Mouse (Mus musculus) limb, embryonic 12.5 days (tissue): Measurements from ENCODE around the gene Mical3. TPM values are rescaled to one million over a fixed set of nuclear protein-coding genes. Genes with fewer than 3 reads are reported as not detected.
A peak's percentile ranks its signal among the peaks of the same experiment; 100 is the strongest.

Experiments used
- ATAC-seq: fragments of 200-750 bp; cut with Nextera tagmentation; 2 replicates; pipeline ENCODE4 v1.8.0; 2017; ENCODE audit warnings: low read depth, moderate TSS enrichment; ENCODE audit not compliant: insufficient number of reproducible peaks, insufficient read depth, low FRiP score, low TSS enrichment
- H3K27ac ChIP-seq: fragments of 300-500 bp; sonication (generic); 2 replicates; pipeline ENCODE4 v1.5.1; 2016; ENCODE audit warnings: mild to moderate bottlenecking, moderate library complexity
- H3K27me3 ChIP-seq: fragments of 300-500 bp; sonication (generic); 2 replicates; pipeline ENCODE4 v1.6.1; 2016; ENCODE audit warnings: mild to moderate bottlenecking, moderate library complexity
- H3K36me3 ChIP-seq: fragments of 300-500 bp; sonication (generic); 2 replicates; pipeline ENCODE4 v1.6.1; 2016; ENCODE audit warnings: mild to moderate bottlenecking, moderate library complexity
- H3K4me1 ChIP-seq: fragments of 300-500 bp; sonication (generic); replicated peaks from 2 replicates; pipeline ENCODE4 v1.6.1; 2016
- H3K4me2 ChIP-seq: fragments of 300-500 bp; sonication (generic); 2 replicates; pipeline ENCODE4 v1.6.1; 2016; ENCODE audit warnings: mild to moderate bottlenecking, moderate library complexity
- H3K4me3 ChIP-seq: fragments of 300-500 bp; sonication (generic); replicated peaks from 2 replicates; pipeline ENCODE4 v1.5.1; 2016; ENCODE audit warnings: mild to moderate bottlenecking
- H3K9ac ChIP-seq: fragments of 300-500 bp; sonication (generic); replicated peaks from 2 replicates; pipeline ENCODE4 v1.6.1; 2016; ENCODE audit warnings: mild to moderate bottlenecking, moderate library complexity
- H3K9me3 ChIP-seq: fragments of 300-500 bp; sonication (generic); 2 replicates; pipeline ENCODE4 v1.6.1; 2016; ENCODE audit warnings: mild to moderate bottlenecking, moderate library complexity
- WGBS: fragments of 180-500 bp; shearing (Covaris S2); methylation state at CpG from one replicate; pipeline ENCODE4 v1.1.7; 2016; 5-methylcytosine and 5-hydroxymethylcytosine counted together
- polyA plus RNA-seq: library from polyadenylated mRNA; unstranded; fragments of >200 nt; fragmentation: Nextera tagmentation; extraction: Ambion mirVana; gene quantifications from 2 replicates; pipeline ENCODE4 v1.2.1, GENCODE M21; 2016

The Mical3 gene
- polyA plus RNA-seq, 1 experiment from 2014 or later, result 10.8 TPM

GRCm38 (mm10) chr6:121098511-121099227 lies 32.1 kb downstream of the Mical3 start:
- H3K27ac ChIP-seq, result no peak overlapping the region
- no peaks in the 10 kb centered on the region for H3K27me3 ChIP-seq
- no peak overlapping the region for H3K9ac ChIP-seq
- H3K9me3 ChIP-seq, result no peaks in the 10 kb centered on the region
- no peak overlapping the region for H3K4me3 ChIP-seq
- 83% methylated on average over 9 of the region's 9 CpGs for WGBS
- ATAC-seq, result no peak
- no peak overlapping the region for H3K4me2 ChIP-seq
- H3K4me1 ChIP-seq, result no peaks in the 10 kb centered on the region
- H3K36me3 ChIP-seq, result peaks cover 8% of the 10 kb centered on the region; the same call in 1 of the 2 replicates

- Histone ChIP-seq H3K9me3 (no peaks in the 10 kb centered on the region), H3K27ac (no peak overlapping the region)
- no peak for ATAC-seq
These were observed 32.7 kb downstream of the Mical3 start for GRCm38 (mm10) chr6:121098109-121098508.

GRCm38 (mm10) chr6:121096862-121097261 lies 33.9 kb downstream of the Mical3 start:
- ATAC-seq, result no peak
- H3K27me3 ChIP-seq, result no peaks in the 10 kb centered on the region
- H3K27ac ChIP-seq, result no peak overlapping the region
- no peaks in the 10 kb centered on the region for H3K4me1 ChIP-seq
- no peak overlapping the region for H3K4me2 ChIP-seq
- no peaks in the 10 kb centered on the region for H3K9me3 ChIP-seq
- no peaks in the 10 kb centered on the region for H3K36me3 ChIP-seq
- no peak overlapping the region for H3K4me3 ChIP-seq
- H3K9ac ChIP-seq, result no peak overlapping the region
- 85% methylated on average over 8 of the region's 8 CpGs for WGBS

More at GRCm38 (mm10) chr6:121098109-121098508, 32.7 kb downstream of the Mical3 start:
- Histone ChIP-seq H3K4me3 (no peak overlapping the region), H3K36me3 (peaks cover 5% of the 10 kb centered on the region; the same call in 1 of the 2 replicates), H3K9ac (no peak overlapping the region), H3K27me3 (no peaks in the 10 kb centered on the region), H3K4me1 (no peaks in the 10 kb centered on the region), H3K4me2 (no peak overlapping the region)
- WGBS, result 88% methylated on average over 9 of the region's 9 CpGs

DNA sequence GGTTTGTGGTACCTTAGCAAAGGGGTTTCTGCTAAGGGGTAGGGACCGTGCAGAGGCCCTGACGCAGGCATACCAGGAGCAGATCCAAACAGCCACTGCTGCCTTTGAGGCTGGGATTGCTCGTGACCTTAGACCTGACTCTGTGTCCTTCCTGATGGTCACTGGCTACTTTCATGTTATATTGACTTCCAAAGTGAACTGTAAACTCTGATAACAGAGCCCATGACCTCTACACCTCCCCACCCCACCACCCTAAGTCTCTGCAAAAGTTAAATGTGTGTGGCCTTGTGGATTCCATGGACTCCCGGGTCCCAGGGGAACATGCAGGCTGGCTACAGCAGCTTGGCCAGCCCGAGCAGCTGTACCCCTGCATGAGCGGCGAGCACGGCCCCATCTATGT lies 34.4 kb downstream of the Mical3 start:
- H3K36me3 ChIP-seq, result no peaks in the 10 kb centered on the region
- H3K4me1 ChIP-seq, result no peaks in the 10 kb centered on the region
- no peak overlapping the region for H3K4me3 ChIP-seq
- no peak overlapping the region for H3K4me2 ChIP-seq
- no peaks in the 10 kb centered on the region for H3K27me3 ChIP-seq
- H3K9ac ChIP-seq, result no peak overlapping the region
- no peaks in the 10 kb centered on the region for H3K9me3 ChIP-seq
- no peak overlapping the region for H3K27ac ChIP-seq
- ATAC-seq, result no peak
- 80% methylated on average over 8 of the region's 8 CpGs for WGBS

DNA sequence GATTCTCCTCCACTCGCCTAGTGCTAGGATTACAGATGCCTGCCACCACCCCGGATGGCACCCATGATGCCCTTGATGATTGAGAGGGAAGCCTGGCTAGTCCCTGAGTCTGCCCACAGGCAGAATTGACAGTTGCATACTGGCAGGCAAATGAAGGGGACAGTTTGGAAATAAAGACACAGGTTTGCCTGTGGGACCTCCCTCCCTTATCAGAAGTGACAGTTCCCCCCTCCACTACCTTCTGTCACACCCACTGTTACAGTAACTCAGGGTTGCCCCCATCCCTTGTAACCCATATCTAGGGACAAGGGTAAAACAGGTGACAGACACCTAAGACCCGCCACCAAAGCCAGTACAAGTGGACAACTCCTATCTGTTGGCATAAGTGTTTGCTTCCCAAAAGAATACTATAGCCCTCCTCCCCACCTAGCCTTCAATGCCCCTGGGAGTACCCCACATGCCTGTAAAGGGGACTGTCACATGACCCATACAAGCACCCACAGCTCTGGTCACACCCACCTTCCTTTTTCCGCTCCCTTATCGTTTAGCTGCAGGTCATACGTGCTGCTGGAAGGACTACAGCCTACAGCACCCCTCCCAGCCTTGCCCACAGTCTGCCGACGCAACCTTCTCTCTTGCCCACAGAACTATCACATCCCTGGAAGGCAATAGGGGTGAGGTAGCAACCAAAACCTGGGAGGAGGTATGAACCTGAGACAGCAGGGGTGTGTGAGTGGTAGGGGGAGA lies 37.0 kb downstream of the Mical3 start:
- H3K4me1 ChIP-seq, result no peaks in the 10 kb centered on the region
- no peaks in the 10 kb centered on the region for H3K36me3 ChIP-seq
- no peaks in the 10 kb centered on the region for H3K9me3 ChIP-seq
- H3K9ac ChIP-seq, result no peak overlapping the region
- H3K4me3 ChIP-seq, result no peak overlapping the region
- no peak overlapping the region for H3K4me2 ChIP-seq
- no peak overlapping the region for H3K27ac ChIP-seq
- ATAC-seq, result no peak; the same call in 1 of the 2 replicates
- 90% methylated on average over 8 of the region's 8 CpGs for WGBS
- no peaks in the 10 kb centered on the region for H3K27me3 ChIP-seq

- Histone ChIP-seq H3K9me3 (no peaks in the 10 kb centered on the region), H3K36me3 (no peaks in the 10 kb centered on the region), H3K9ac (no peak overlapping the region), H3K27me3 (no peaks in the 10 kb centered on the region), H3K4me2 (no peak overlapping the region), H3K4me1 (peaks cover 23% of the 10 kb centered on the region), H3K27ac (no peak overlapping the region), H3K4me3 (no peak overlapping the region)
- 92% methylated on average over 11 of the region's 11 CpGs for WGBS
- ATAC-seq, result no peak
These were observed 40.0 kb downstream of the Mical3 start for GRCm38 (mm10) chr6:121090786-121091185.

DNA sequence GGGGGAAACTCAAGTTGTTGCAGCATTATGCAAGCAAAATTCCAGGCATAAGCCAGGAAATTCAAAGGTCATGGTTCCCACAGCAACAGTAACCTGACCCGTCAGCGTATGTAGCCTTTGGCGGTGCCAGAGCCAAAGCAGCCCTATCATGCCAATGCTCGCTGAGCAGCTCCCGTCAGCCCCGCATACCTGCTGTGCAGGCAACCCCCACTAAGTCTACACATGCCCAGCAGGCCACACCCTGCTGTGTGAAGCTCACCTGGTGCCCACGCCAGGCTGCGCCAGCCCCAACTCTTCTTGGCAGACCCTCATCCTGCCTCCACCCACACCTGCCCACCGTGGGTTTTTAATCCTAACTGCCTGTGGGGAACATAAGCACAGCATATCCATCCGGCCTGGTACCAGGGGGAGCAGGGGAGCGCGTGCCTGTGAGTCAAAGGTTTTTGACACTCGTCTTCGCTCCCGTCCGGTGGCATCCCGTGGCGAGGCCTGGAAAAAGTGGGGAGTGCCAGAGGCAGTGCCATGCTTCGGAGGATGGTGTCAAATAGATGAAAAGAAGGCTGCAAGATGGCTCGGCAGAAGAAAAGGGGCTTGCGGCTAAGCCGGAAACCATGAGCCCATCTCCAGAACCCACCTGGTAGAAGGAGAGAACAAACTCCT lies 43.1 kb downstream of the Mical3 start:
- Histone ChIP-seq H3K4me3 (no peak overlapping the region), H3K27ac (peak overlapping the region; percentile 51; the same call in 1 of the 2 replicates), H3K36me3 (no peaks in the 10 kb centered on the region), H3K9ac (no peak overlapping the region), H3K27me3 (no peaks in the 10 kb centered on the region), H3K4me1 (peaks cover 35% of the 10 kb centered on the region), H3K9me3 (no peaks in the 10 kb centered on the region), H3K4me2 (peak overlapping the region; percentile 3; the same call in 1 of the 2 replicates)
- peak; percentile 66; the same call in 1 of the 2 replicates for ATAC-seq
- 67% methylated on average over 22 of the region's 22 CpGs for WGBS

GRCm38 (mm10) chr6:121087127-121087526 lies 43.7 kb downstream of the Mical3 start:
- no peak for ATAC-seq
- peaks cover 37% of the 10 kb centered on the region for H3K4me1 ChIP-seq
- 0 out of 2 replicates have a peak overlapping the region, but pooled peaks have one; percentile 3 for H3K4me2 ChIP-seq

GRCm38 (mm10) chr6:121086226-121086625 lies 44.6 kb downstream of the Mical3 start:
- no peaks in the 10 kb centered on the region for H3K27me3 ChIP-seq
- no peaks in the 10 kb centered on the region for H3K36me3 ChIP-seq
- no peak overlapping the region for H3K4me2 ChIP-seq
- ATAC-seq, result no peak
- H3K27ac ChIP-seq, result no peak overlapping the region
- peaks cover 46% of the 10 kb centered on the region for H3K4me1 ChIP-seq
- H3K9ac ChIP-seq, result no peak overlapping the region
- H3K9me3 ChIP-seq, result no peaks in the 10 kb centered on the region
- H3K4me3 ChIP-seq, result no peak overlapping the region
- whole genome bisulfite sequencing, result 89% methylated on average over 9 of the region's 9 CpGs

More at GRCm38 (mm10) chr6:121087127-121087526, 43.7 kb downstream of the Mical3 start:
- Histone ChIP-seq H3K9me3 (no peaks in the 10 kb centered on the region), H3K27me3 (no peaks in the 10 kb centered on the region), H3K9ac (no peak overlapping the region), H3K4me3 (no peak overlapping the region), H3K27ac (peak overlapping the region; percentile 51; the same call in 1 of the 2 replicates), H3K36me3 (no peaks in the 10 kb centered on the region)
- 66% methylated on average over 10 of the region's 10 CpGs for WGBS

DNA sequence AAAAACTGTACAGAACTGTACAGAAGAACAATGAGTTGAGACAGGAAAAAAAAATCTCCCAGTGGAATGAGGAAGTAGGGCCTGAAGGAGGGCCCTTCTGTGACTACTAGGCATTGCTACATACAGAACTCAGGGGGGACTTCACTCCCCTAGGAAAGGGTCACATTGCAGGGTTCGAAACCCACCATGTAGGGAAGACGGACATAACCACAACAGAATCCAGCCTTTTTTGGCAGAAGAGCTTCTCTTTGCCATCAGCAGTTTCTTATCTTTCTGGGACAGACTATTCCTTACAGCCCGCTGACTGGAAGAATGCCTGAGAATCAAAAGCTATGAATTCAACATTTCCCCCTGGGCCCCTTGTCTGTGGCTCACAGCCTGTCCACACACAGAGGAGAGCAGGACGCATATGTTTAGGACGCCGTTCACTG lies 46.7 kb downstream of the Mical3 start:
- Histone ChIP-seq H3K9ac (no peak overlapping the region), H3K4me2 (no peak overlapping the region), H3K27me3 (no peaks in the 10 kb centered on the region), H3K4me3 (no peak overlapping the region), H3K36me3 (no peaks in the 10 kb centered on the region), H3K27ac (no peak overlapping the region), H3K4me1 (peaks cover 51% of the 10 kb centered on the region), H3K9me3 (no peaks in the 10 kb centered on the region)
- WGBS, result 93% methylated on average over 6 of the region's 6 CpGs
- ATAC-seq, result no peak

- Histone ChIP-seq H3K9me3 (no peaks in the 10 kb centered on the region), H3K4me3 (no peak overlapping the region), H3K4me1 (peaks cover 40% of the 10 kb centered on the region), H3K4me2 (no peak overlapping the region), H3K27me3 (no peaks in the 10 kb centered on the region), H3K9ac (no peak overlapping the region), H3K27ac (peak overlapping the region; percentile 12; the same call in 1 of the 2 replicates), H3K36me3 (no peaks in the 10 kb centered on the region)
- ATAC-seq, result 0 out of 2 replicates have a peak, but pooled peaks have one; percentile 13
- 84% methylated on average over 10 of the region's 10 CpGs for WGBS
These were observed 48.7 kb downstream of the Mical3 start for GRCm38 (mm10) chr6:121082094-121082473.
